In genomic region chr5:35644082-35644481, GRCm38 (mm10) we compare ENCODE assay signal across 22 mouse cellular contexts. TPM values are rescaled to one million over a fixed set of nuclear protein-coding genes. Genes with fewer than 3 reads are reported as not detected.
"Had no signal": no experiment of that assay in that cellular context is flagged by ENCODE, and none has a peak within 500 bp of the region (broad histone marks: within the 10 kb centered on the region; RNA-seq: fewer than 3 reads in every experiment).

No protein-coding gene starts in this region.

- H3K9ac ChIP-seq: liver, embryonic 15.5 days; liver, postnatal 0 days; lung, embryonic 15.5 days; midbrain, embryonic 13.5 days; midbrain, embryonic 15.5 days; neural tube, embryonic 12.5 days had no signal

- H3K4me2 ChIP-seq: liver, embryonic 15.5 days; lung, embryonic 15.5 days; midbrain, embryonic 11.5 days; midbrain, embryonic 13.5 days; midbrain, embryonic 15.5 days; neural tube, embryonic 12.5 days had no signal

- H3K9me3 ChIP-seq: liver, embryonic 15.5 days; lung, embryonic 15.5 days; megakaryocyte, embryonic 14.5 days; midbrain, embryonic 13.5 days; midbrain, embryonic 15.5 days; neural tube, embryonic 12.5 days had no signal

- ATAC-seq: liver, postnatal 0 days; midbrain, embryonic 13.5 days; midbrain, embryonic 15.5 days had no signal

- H3K4me1 ChIP-seq: liver, embryonic 15.5 days; midbrain, embryonic 13.5 days; midbrain, embryonic 15.5 days; neural tube, embryonic 12.5 days had no signal

- H3K4me3 ChIP-seq: liver, embryonic 15.5 days; lung, embryonic 15.5 days; megakaryocyte, embryonic 14.5 days; midbrain, embryonic 13.5 days; midbrain, embryonic 15.5 days; neural tube, embryonic 12.5 days had no signal

- H3K27me3 ChIP-seq: lung, embryonic 15.5 days; midbrain, embryonic 13.5 days; midbrain, embryonic 15.5 days; neural tube, embryonic 12.5 days had no signal

- DNase-seq: liver, postnatal 0 days; lung, adult 2 months; lung, postnatal 10 days; retina, postnatal 1 day; right cerebral cortex, adult 18-20 months; right cerebral cortex, postnatal 25 days; right cerebral cortex, postnatal 4 days; spleen, adult 18-20 months; thymus, adult 18-20 months; thymus, postnatal 14 days; thymus, postnatal 36 days had no signal

- H3K36me3 ChIP-seq: liver, embryonic 15.5 days; lung, embryonic 15.5 days; midbrain, embryonic 13.5 days; midbrain, embryonic 15.5 days; neural tube, embryonic 12.5 days had no signal

- H3K27ac ChIP-seq: liver, embryonic 15.5 days; lung, embryonic 15.5 days; macrophage; midbrain, embryonic 13.5 days; midbrain, embryonic 15.5 days; neural tube, embryonic 12.5 days had no signal

RNA-seq across cellular contexts. Expression of gene Htra3, which starts 35.5 kb away (rescaled TPM):
- total RNA-seq: megakaryocyte progenitor cell, adult 5-6 weeks; monocyte, adult 5-6 weeks; neutrophil, adult 5-6 weeks had no signal
